Mouse (Mus musculus): Measurements from ENCODE around the gene Cd34.

- TF ChIP-seq CTCF (IDR thresholded peaks at IDR 0.05; ENCODE audit: low read depth) (no peak), EP300 (IDR thresholded peaks at IDR 0.05; ENCODE audit: low read depth) (no peak)
These were observed 46.3 kb downstream of the Cd34 start for GRCm38 (mm10) chr1:194984914-194985313.

All from liver, postnatal 0 days (tissue).